9 mouse cellular contexts compared by ENCODE assay signal in the genomic region with DNA sequence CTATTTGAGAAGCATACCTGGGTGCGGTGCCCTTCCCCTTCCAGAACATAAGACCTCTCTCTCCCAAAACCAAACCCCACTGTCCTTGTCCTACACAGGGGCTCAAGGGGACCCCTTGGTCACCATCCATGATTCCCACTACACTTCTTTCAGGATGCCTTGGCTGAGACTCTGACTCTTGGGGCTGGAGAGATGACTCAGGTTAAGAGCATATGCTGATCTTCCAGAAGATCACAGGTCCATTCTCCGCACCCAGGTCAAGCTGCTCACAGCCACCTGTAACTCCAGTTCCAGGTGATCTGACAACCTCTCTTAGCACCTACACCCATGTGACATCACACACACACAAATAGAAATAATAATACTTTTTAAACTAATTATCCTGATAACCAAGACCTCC. TPM values are rescaled to one million over a fixed set of nuclear protein-coding genes. Genes with fewer than 3 reads are reported as not detected.
A peak's percentile ranks its signal among the peaks of the same experiment; 100 is the strongest.
DNase-seq lines count a peak whose midpoint lies in the region; ATAC-seq and TF ChIP-seq lines count a peak whose summit lies in the region.
"Had no signal": no experiment of that assay in that cellular context is flagged by ENCODE, and none has a peak within 500 bp of the region (broad histone marks: within the 10 kb centered on the region; RNA-seq: fewer than 3 reads in every experiment).

No protein-coding gene starts in this region.

- no peaks in the 10 kb centered on the region for H3K9me3 ChIP-seq in heart, embryonic 10.5 days
- no peaks in the 10 kb centered on the region for H3K9me3 ChIP-seq in E14TG2a.4 (ENCODE audit: low read length)
- H3K9me3 ChIP-seq in forebrain, postnatal 0 days (ENCODE audit: low read length) = no peaks in the 10 kb centered on the region
- H3K9me3 ChIP-seq in liver, postnatal 0 days (ENCODE audit: low read length) = no peaks in the 10 kb centered on the region

- peak overlapping the region; percentile 95 for H3K27ac ChIP-seq in heart, embryonic 10.5 days
- H3K27ac ChIP-seq in forebrain, postnatal 0 days (ENCODE audit: low read depth, low read length) = peak overlapping the region; percentile 81
- no peak overlapping the region for H3K27ac ChIP-seq in liver, postnatal 0 days (ENCODE audit: low read depth)

- intact Hi-C loops in heart, postnatal 25 days (cut with DNase I) = no loop called here

- no peak for TF ChIP-seq CTCF in E14TG2a.4 (conservative IDR thresholded peaks at IDR 0.05; ENCODE audit: low read length)
- TF ChIP-seq CTCF in forebrain, postnatal 0 days (IDR thresholded peaks at IDR 0.05; ENCODE audit: low read depth) = no peak
- no peak for TF ChIP-seq CTCF in liver, postnatal 0 days (IDR thresholded peaks at IDR 0.05; ENCODE audit: low read depth)

- DNase-seq in heart, embryonic 10.5 days (ENCODE audit: low spot score) = no peak
- DNase-seq in heart, postnatal 25 days (ENCODE audit: low spot score) = no peak
- no peak for DNase-seq in forebrain, postnatal 0 days
- DNase-seq in liver, postnatal 0 days = no peak
- no peak for DNase-seq in thymus, postnatal 10 days (ENCODE audit: low spot score in 2 of 2)
- DNase-seq in layer of hippocampus, adult 11-12 months (ENCODE audit: low spot score) = no peak
- DNase-seq in retina, postnatal 1 day = no peak

- no peak for TF ChIP-seq EP300 in liver, postnatal 0 days (IDR thresholded peaks at IDR 0.05; ENCODE audit: low read depth)

- peak overlapping the region; percentile 77 for H3K4me2 ChIP-seq in forebrain, postnatal 0 days (ENCODE audit: low read depth)
- peak overlapping the region; percentile 63 for H3K4me2 ChIP-seq in liver, postnatal 0 days (ENCODE audit: low read depth, low read length)

- WGBS in heart, embryonic 10.5 days = 16% methylated on average over 2 of the region's 2 CpGs
- WGBS in forebrain, postnatal 0 days = 33% methylated on average over 2 of the region's 2 CpGs
- WGBS in liver, postnatal 0 days (ENCODE audit: insufficient replicate concordance) = 38% methylated on average over 2 of the region's 2 CpGs

- peak overlapping the region; percentile 86 for H3K4me3 ChIP-seq in heart, embryonic 10.5 days
- peak overlapping the region; percentile 80 for H3K4me3 ChIP-seq in E14TG2a.4 (replicated peaks; ENCODE audit: low read length)
- H3K4me3 ChIP-seq in forebrain, postnatal 0 days (ENCODE audit: low read depth, low read length) = peak overlapping the region; percentile 81
- H3K4me3 ChIP-seq in liver, postnatal 0 days (ENCODE audit: low read depth, low read length) = peak overlapping the region; percentile 42

- peak overlapping the region; percentile 93 for H3K9ac ChIP-seq in forebrain, postnatal 0 days
- H3K9ac ChIP-seq in liver, postnatal 0 days (replicated peaks) = no peak overlapping the region

- H3K27me3 ChIP-seq in heart, embryonic 10.5 days (ENCODE audit: insufficient read depth, poor library complexity, severe bottlenecking) = peaks cover 33% of the 10 kb centered on the region
- peaks cover 86% of the 10 kb centered on the region for H3K27me3 ChIP-seq in E14TG2a.4 (ENCODE audit: insufficient read depth, low read length)
- H3K27me3 ChIP-seq in forebrain, postnatal 0 days (ENCODE audit: insufficient read depth, low read length) = no peaks in the 10 kb centered on the region
- peaks cover 22% of the 10 kb centered on the region for H3K27me3 ChIP-seq in liver, postnatal 0 days (ENCODE audit: insufficient read depth, low read length)

- peak; percentile 14 for ATAC-seq in forebrain, postnatal 0 days
- no peak for ATAC-seq in liver, postnatal 0 days

- H3K36me3 ChIP-seq in heart, embryonic 10.5 days = no peaks in the 10 kb centered on the region
- no peaks in the 10 kb centered on the region for H3K36me3 ChIP-seq in E14TG2a.4 (ENCODE audit: insufficient read depth, low read length)
- H3K36me3 ChIP-seq in forebrain, postnatal 0 days (ENCODE audit: insufficient read depth) = no peaks in the 10 kb centered on the region
- H3K36me3 ChIP-seq in liver, postnatal 0 days (replicated peaks; ENCODE audit: insufficient read depth, low read length) = no peaks in the 10 kb centered on the region

- peaks cover 43% of the 10 kb centered on the region for H3K4me1 ChIP-seq in heart, embryonic 10.5 days
- peaks cover 37% of the 10 kb centered on the region for H3K4me1 ChIP-seq in E14TG2a.4 (replicated peaks; ENCODE audit: low read depth, low read length)
- peaks cover 22% of the 10 kb centered on the region for H3K4me1 ChIP-seq in forebrain, postnatal 0 days (ENCODE audit: insufficient read depth)
- H3K4me1 ChIP-seq in liver, postnatal 0 days (ENCODE audit: insufficient read depth) = peaks cover 5% of the 10 kb centered on the region

RNA-seq across cellular contexts. Expression of a gene that starts 16.1 kb away (rescaled TPM):
- 19.0 and 29.2 TPM in 2 replicates for polyA plus RNA-seq in heart, embryonic 10.5 days (2016; fragmentation: Nextera tagmentation; extraction: Ambion mirVana)
- total RNA-seq in heart, postnatal 25 days (2021) = 10 to 100 TPM; 16.0 to 21.5 TPM
- total RNA-seq in forebrain, postnatal 0 days (2014; rRNA removed) = 38.3 and 43.8 TPM in 2 replicates
- 19.6 and 26.2 TPM in 2 replicates for polyA plus RNA-seq in forebrain, postnatal 0 days (2015; fragmentation: Nextera tagmentation; extraction: Ambion mirVana)
- 1.4 and 1.6 TPM in 2 replicates for polyA plus RNA-seq in liver, postnatal 0 days (2015; fragmentation: Nextera tagmentation; extraction: Ambion mirVana)

RNA-seq across cellular contexts. Expression of a gene that starts 26.1 kb away (rescaled TPM):
- polyA plus RNA-seq in heart, embryonic 10.5 days (2016; fragmentation: Nextera tagmentation; extraction: Ambion mirVana) = 0.15 TPM in 1 of 2 replicates, not detected in the other
- total RNA-seq in heart, postnatal 25 days (2021) = not detected
- total RNA-seq in forebrain, postnatal 0 days (2014; rRNA removed) = not detected in 2 replicates
- polyA plus RNA-seq in forebrain, postnatal 0 days (2015; fragmentation: Nextera tagmentation; extraction: Ambion mirVana) = not detected in 2 replicates
- not detected in 2 replicates for polyA plus RNA-seq in liver, postnatal 0 days (2015; fragmentation: Nextera tagmentation; extraction: Ambion mirVana)
- total RNA-seq: layer of hippocampus, postnatal 14 days had no signal

RNA-seq across cellular contexts. Expression of a gene that starts 43.6 kb away (rescaled TPM):
- polyA plus RNA-seq in heart, embryonic 10.5 days (2016; fragmentation: Nextera tagmentation; extraction: Ambion mirVana) = 1.9 and 2.2 TPM in 2 replicates
- total RNA-seq in heart, postnatal 25 days (2021) = 1 to 10 TPM; 1.0 to 1.3 TPM
- 5.2 and 5.9 TPM in 2 replicates for total RNA-seq in forebrain, postnatal 0 days (2014; rRNA removed)
- polyA plus RNA-seq in forebrain, postnatal 0 days (2015; fragmentation: Nextera tagmentation; extraction: Ambion mirVana) = 5.9 and 8.3 TPM in 2 replicates
- 0.08 and 0.15 TPM in 2 replicates for polyA plus RNA-seq in liver, postnatal 0 days (2015; fragmentation: Nextera tagmentation; extraction: Ambion mirVana)

RNA-seq across cellular contexts. Expression of a gene that starts 55.0 kb away (rescaled TPM):
- polyA plus RNA-seq in heart, embryonic 10.5 days (2016; fragmentation: Nextera tagmentation; extraction: Ambion mirVana) = 1.2 TPM in 2 replicates
- 1 to 10 TPM; 1.7 to 2.1 TPM for total RNA-seq in heart, postnatal 25 days (2021)
- 1.7 and 1.9 TPM in 2 replicates for total RNA-seq in forebrain, postnatal 0 days (2014; rRNA removed)
- polyA plus RNA-seq in forebrain, postnatal 0 days (2015; fragmentation: Nextera tagmentation; extraction: Ambion mirVana) = 0.43 and 0.54 TPM in 2 replicates
- 0.90 and 1.1 TPM in 2 replicates for polyA plus RNA-seq in liver, postnatal 0 days (2015; fragmentation: Nextera tagmentation; extraction: Ambion mirVana)
